Mouse (Mus musculus): ENCODE measurements around the gene Ttll5. TPM values are rescaled to one million over a fixed set of nuclear protein-coding genes. Genes with fewer than 3 reads are reported as not detected.

Gene Ttll5
- polyA plus RNA-seq, 1 experiment = 88.4 TPM

GRCm38 (mm10) chr12:86078553-86079201 is 254.2 kb downstream of the Ttll5 start, which contains the start of gene Tgfb3:
Gene Tgfb3, minus strand, starts transcription at chr12:86079041.
- H3K27me3 ChIP-seq (ENCODE audit: control insufficient read depth, insufficient read depth, low read length) = no peaks in the 10 kb centered on the region
- TF ChIP-seq CTCF (IDR thresholded peaks at IDR 0.05; ENCODE audit: borderline replicate concordance, insufficient read depth, low read depth, low read length) = no peak
- peak; percentile 49; the same call in 1 of the 2 replicates for TF ChIP-seq POLR2A (IDR thresholded peaks at IDR 0.05; ENCODE audit: borderline replicate concordance, insufficient read depth, low read length)
- peak within 1 kb of the TSS; percentile 56 for H3K4me3 ChIP-seq (replicated peaks; ENCODE audit: insufficient read depth, low read depth, low read length)
- 13% methylated on average over 25 of the region's 25 CpGs for WGBS
- peaks cover 13% of the 10 kb centered on the region for H3K4me1 ChIP-seq (ENCODE audit: control insufficient read depth, insufficient read depth, low read length)
- H3K27ac ChIP-seq (ENCODE audit: insufficient read depth, low read length) = peak within 1 kb of the TSS; percentile 65
- peak; percentile 64 to 67 for DNase-seq

DNA sequence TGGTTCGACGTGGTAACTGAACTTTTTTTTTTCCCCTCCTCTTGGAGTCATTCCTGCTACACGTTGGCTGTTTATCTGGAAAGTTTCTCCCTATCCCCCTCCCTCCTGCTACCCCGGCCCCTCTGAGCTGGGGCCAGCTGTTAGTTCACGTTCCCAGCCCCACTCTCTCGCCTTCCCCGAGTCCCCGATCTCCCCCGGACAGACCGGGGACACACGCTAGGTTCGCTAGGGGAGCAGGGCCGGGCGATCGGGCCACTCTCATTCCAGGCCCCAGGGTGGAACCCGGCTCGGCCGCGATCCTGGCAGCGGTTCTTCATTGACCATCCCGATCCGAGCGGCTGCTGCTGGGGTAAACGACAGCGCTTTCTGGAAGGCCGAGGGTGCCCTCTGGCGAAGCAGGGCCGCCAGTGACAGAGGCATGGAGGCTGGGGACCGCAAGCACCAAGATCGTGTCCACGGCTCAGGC is 254.8 kb downstream of the Ttll5 start:
- H3K4me3 ChIP-seq (replicated peaks; ENCODE audit: insufficient read depth, low read depth, low read length) = peak overlapping the region; percentile 56
- under 1% methylated on average over 31 of the region's 31 CpGs for WGBS
- peak; percentile 92 to 96 for DNase-seq
- H3K27ac ChIP-seq (ENCODE audit: insufficient read depth, low read length) = peak overlapping the region; percentile 1; the same call in 1 of the 2 replicates
- H3K27me3 ChIP-seq (ENCODE audit: control insufficient read depth, insufficient read depth, low read length) = no peaks in the 10 kb centered on the region
- TF ChIP-seq CTCF (IDR thresholded peaks at IDR 0.05; ENCODE audit: borderline replicate concordance, insufficient read depth, low read depth, low read length) = peak; percentile 92
- TF ChIP-seq POLR2A (IDR thresholded peaks at IDR 0.05; ENCODE audit: borderline replicate concordance, insufficient read depth, low read length) = no peak
- peaks cover 13% of the 10 kb centered on the region for H3K4me1 ChIP-seq (ENCODE audit: control insufficient read depth, insufficient read depth, low read length)

- WGBS = under 1% methylated on average over 35 of the region's 35 CpGs
- TF ChIP-seq POLR2A (IDR thresholded peaks at IDR 0.05; ENCODE audit: borderline replicate concordance, insufficient read depth, low read length) (peak; percentile 74; the same call in 1 of the 2 replicates), CTCF (IDR thresholded peaks at IDR 0.05; ENCODE audit: borderline replicate concordance, insufficient read depth, low read depth, low read length) (no peak)
- H3K27me3 ChIP-seq (ENCODE audit: control insufficient read depth, insufficient read depth, low read length) = no peaks in the 10 kb centered on the region
- no peak within 1 kb of the TSS for H3K27ac ChIP-seq (ENCODE audit: insufficient read depth, low read length)
- H3K4me1 ChIP-seq (ENCODE audit: control insufficient read depth, insufficient read depth, low read length) = peaks cover 13% of the 10 kb centered on the region
- DNase-seq = peak; percentile 87 to 89
- peak within 1 kb of the TSS; percentile 62 for H3K4me3 ChIP-seq (replicated peaks; ENCODE audit: insufficient read depth, low read depth, low read length)
Observed at GRCm38 (mm10) chr12:86082481-86083012, 258.1 kb downstream of the Ttll5 start, which contains the start of gene Ift43. Gene Ift43, plus strand, starts transcription at chr12:86082541.

DNA sequence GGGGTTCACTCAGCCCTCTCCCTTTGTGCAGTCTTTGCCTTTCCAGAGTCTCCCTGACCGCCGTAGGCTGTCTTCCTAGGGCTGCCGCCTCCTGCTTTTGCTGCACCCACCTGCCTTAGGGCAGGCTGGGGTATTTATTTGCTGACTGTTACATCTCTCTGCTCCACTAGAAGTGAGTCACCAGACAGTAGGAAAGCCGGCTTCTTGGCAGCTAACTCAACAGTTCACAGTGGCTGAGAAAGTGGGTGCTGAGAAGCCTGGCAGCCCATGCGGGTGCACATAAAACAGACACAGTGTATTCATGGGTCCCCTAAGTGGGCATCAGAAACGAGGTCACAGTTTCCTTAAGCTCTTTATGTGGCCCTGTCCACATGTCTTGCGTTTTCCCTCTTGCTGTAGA is 261.4 kb downstream of the Ttll5 start:
- Histone ChIP-seq H3K4me1 (ENCODE audit: control insufficient read depth, insufficient read depth, low read length) (peaks cover 11% of the 10 kb centered on the region), H3K27me3 (ENCODE audit: control insufficient read depth, insufficient read depth, low read length) (no peaks in the 10 kb centered on the region), H3K27ac (ENCODE audit: insufficient read depth, low read length) (no peak overlapping the region), H3K4me3 (replicated peaks; ENCODE audit: insufficient read depth, low read depth, low read length) (no peak overlapping the region)
- TF ChIP-seq POLR2A (IDR thresholded peaks at IDR 0.05; ENCODE audit: borderline replicate concordance, insufficient read depth, low read length) = no peak
- TF ChIP-seq CTCF (IDR thresholded peaks at IDR 0.05; ENCODE audit: borderline replicate concordance, insufficient read depth, low read depth, low read length) = no peak
- WGBS = 52% methylated on average over 7 of the region's 7 CpGs
- peak; percentile 41 to 67 for DNase-seq

DNA sequence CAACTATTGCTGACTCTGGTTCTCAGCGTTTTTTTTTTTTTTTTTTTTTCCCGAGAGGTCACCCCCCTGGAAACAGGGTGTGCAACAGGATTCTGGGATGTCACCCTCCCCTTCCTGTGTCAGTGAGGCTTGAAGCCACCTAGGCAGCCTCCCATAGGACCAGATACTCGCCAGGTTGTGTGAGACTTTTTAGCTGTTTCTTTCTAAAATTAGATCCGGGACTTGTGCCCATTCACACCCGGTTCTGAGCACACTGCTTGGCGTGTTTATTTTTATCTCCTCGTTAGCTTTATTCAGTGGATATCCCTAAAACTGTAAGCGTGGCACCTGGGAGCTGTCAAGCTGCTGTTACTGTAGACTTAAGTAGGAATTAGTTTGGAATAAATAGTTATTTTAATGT is 262.1 kb downstream of the Ttll5 start:
- WGBS = 15% methylated on average over 8 of the region's 8 CpGs
- peaks cover 14% of the 10 kb centered on the region for H3K4me1 ChIP-seq (ENCODE audit: control insufficient read depth, insufficient read depth, low read length)
- TF ChIP-seq CTCF (IDR thresholded peaks at IDR 0.05; ENCODE audit: borderline replicate concordance, insufficient read depth, low read depth, low read length) (no peak), POLR2A (IDR thresholded peaks at IDR 0.05; ENCODE audit: borderline replicate concordance, insufficient read depth, low read length) (no peak)
- no peak overlapping the region for H3K4me3 ChIP-seq (replicated peaks; ENCODE audit: insufficient read depth, low read depth, low read length)
- H3K27me3 ChIP-seq (ENCODE audit: control insufficient read depth, insufficient read depth, low read length) = no peaks in the 10 kb centered on the region
- H3K27ac ChIP-seq (ENCODE audit: insufficient read depth, low read length) = no peak overlapping the region
- DNase-seq = peak; percentile 37 to 74

GRCm38 (mm10) chr12:86088042-86088441 is 263.6 kb downstream of the Ttll5 start:
- Histone ChIP-seq H3K4me1 (ENCODE audit: control insufficient read depth, insufficient read depth, low read length) (peaks cover 18% of the 10 kb centered on the region), H3K4me3 (replicated peaks; ENCODE audit: insufficient read depth, low read depth, low read length) (no peak overlapping the region), H3K27ac (ENCODE audit: insufficient read depth, low read length) (no peak overlapping the region), H3K27me3 (ENCODE audit: control insufficient read depth, insufficient read depth, low read length) (no peaks in the 10 kb centered on the region)
- no peak for TF ChIP-seq CTCF (IDR thresholded peaks at IDR 0.05; ENCODE audit: borderline replicate concordance, insufficient read depth, low read depth, low read length)
- no peak for TF ChIP-seq POLR2A (IDR thresholded peaks at IDR 0.05; ENCODE audit: borderline replicate concordance, insufficient read depth, low read length)
- DNase-seq = no peak
- WGBS = 78% methylated on average over 7 of the region's 7 CpGs

- DNase-seq = no peak
- TF ChIP-seq POLR2A (IDR thresholded peaks at IDR 0.05; ENCODE audit: borderline replicate concordance, insufficient read depth, low read length) (no peak), CTCF (IDR thresholded peaks at IDR 0.05; ENCODE audit: borderline replicate concordance, insufficient read depth, low read depth, low read length) (no peak)
- Histone ChIP-seq H3K4me1 (ENCODE audit: control insufficient read depth, insufficient read depth, low read length) (peaks cover 15% of the 10 kb centered on the region), H3K4me3 (replicated peaks; ENCODE audit: insufficient read depth, low read depth, low read length) (no peak overlapping the region), H3K27ac (ENCODE audit: insufficient read depth, low read length) (no peak overlapping the region), H3K27me3 (ENCODE audit: control insufficient read depth, insufficient read depth, low read length) (no peaks in the 10 kb centered on the region)
- WGBS = 95% methylated on average over 4 of the region's 4 CpGs
Observed at GRCm38 (mm10) chr12:86090764-86091163, 266.3 kb downstream of the Ttll5 start.

Measured in cerebellum, adult 2 months (tissue).